Mouse (Mus musculus): ENCODE data around the gene Lpar3. TPM values are rescaled to one million over a fixed set of nuclear protein-coding genes. Genes with fewer than 3 reads are reported as not detected.

Gene Lpar3
- polyA plus RNA-seq, 1 experiment: 12.8 TPM

DNA sequence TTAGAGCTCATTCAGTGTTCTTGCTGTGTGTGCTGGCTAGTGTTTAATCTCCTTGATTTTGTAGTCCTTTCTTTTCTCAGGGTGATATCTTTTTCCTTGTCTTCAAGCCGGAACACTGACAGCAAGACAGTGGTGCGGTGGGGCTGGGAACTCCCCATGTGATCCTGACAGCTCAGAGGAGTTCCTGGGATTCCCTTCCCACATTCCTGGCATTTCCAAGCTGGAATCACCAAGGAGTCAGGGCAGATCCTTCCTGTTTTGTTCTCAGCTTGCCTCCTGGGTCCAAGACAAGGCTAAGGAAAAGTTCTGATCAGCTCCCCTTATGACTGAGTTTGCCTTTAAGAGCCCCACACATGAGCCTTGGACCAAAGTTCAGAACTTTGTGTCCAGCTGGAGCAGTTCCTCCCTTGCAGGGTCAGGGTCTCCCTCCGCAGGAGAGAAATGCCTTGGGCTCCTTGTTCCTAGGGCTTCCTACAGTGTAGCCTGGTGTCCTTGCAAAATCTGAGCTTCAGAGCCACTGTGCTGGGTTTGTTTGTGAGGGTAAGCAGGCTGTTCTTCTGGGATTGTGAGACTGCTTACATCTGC is 33.1 kb downstream of the Lpar3 start:
- no peak overlapping the region for H3K4me3 ChIP-seq (ENCODE audit: low read depth, low read length)
- H3K27ac ChIP-seq (ENCODE audit: insufficient read depth, low read depth, low read length): no peak overlapping the region; the same call in 1 of the 2 replicates
- H3K36me3 ChIP-seq (ENCODE audit: control insufficient read depth, insufficient read depth, low read length): no peaks in the 10 kb centered on the region
- TF ChIP-seq CTCF (IDR thresholded peaks at IDR 0.05; ENCODE audit: extremely low read depth, insufficient read length, insufficient replicate concordance, low read depth, low read length) (no peak), POLR2A (IDR thresholded peaks at IDR 0.05; ENCODE audit: low read depth, low read length) (no peak)
- peaks cover 10% of the 10 kb centered on the region; the same call in 1 of the 2 replicates for H3K4me1 ChIP-seq (ENCODE audit: control insufficient read depth, insufficient read depth, insufficient read length, low read length)
- WGBS: 50% methylated on average over 3 of the region's 3 CpGs
- H3K27me3 ChIP-seq (ENCODE audit: control insufficient read depth, insufficient read depth, low read length): no peaks in the 10 kb centered on the region

DNA sequence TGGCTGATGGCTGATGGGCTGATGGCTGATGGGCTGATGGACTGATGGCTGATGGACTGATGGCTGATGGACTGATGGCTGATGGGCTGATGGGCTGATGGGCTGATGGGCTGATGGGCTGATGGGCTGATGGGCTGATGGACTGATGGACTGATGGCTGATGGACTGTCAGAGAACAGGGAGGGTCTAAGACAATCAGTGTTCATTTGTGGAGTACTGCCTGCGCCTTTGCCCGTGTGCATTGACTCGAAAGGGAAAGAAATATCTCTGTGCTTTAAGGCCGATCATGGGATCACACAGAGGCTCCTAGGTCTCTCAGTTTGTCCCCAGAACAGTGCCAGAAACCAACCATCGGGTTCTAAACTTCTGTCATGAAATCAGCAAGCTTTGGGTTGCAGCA is 34.4 kb downstream of the Lpar3 start:
- Histone ChIP-seq H3K27ac (ENCODE audit: insufficient read depth, low read depth, low read length) (no peak overlapping the region), H3K36me3 (ENCODE audit: control insufficient read depth, insufficient read depth, low read length) (no peaks in the 10 kb centered on the region), H3K4me1 (ENCODE audit: control insufficient read depth, insufficient read depth, insufficient read length, low read length) (peaks cover 6% of the 10 kb centered on the region; the same call in 1 of the 2 replicates), H3K27me3 (ENCODE audit: control insufficient read depth, insufficient read depth, low read length) (no peaks in the 10 kb centered on the region), H3K4me3 (ENCODE audit: low read depth, low read length) (no peak overlapping the region)
- 93% methylated on average over 5 of the region's 5 CpGs for WGBS
- TF ChIP-seq POLR2A (IDR thresholded peaks at IDR 0.05; ENCODE audit: low read depth, low read length) (no peak), CTCF (IDR thresholded peaks at IDR 0.05; ENCODE audit: extremely low read depth, insufficient read length, insufficient replicate concordance, low read depth, low read length) (no peak)

DNA sequence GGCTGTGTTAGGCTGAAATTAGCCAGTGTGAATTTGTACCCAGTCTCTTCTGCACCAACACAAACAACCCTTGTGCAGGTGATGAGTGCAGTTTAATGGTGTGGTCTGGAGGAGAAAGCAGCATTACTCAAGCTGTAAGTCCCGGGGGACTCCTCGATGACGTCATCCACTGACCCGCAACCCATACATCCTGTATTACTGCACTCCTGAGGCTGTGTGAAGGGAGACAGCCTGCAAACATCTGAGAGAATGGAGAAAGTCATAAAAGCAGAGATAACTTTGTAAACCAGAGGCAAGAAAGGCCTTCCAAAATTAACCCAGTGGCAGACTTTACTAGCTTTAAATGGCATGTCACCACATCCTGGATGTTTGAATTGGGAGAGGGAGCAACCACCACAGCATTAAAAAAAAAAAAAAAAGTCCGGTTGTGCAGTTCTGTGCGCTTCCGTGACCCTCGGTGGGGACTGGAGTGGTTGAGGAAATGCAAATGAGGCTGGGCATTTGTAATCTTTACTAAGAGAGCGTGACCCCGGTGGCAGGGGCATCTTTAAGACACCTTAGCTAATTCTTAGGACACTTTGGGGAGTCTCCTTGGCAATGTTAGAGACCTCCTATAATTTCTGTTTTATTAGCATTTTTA is 36.8 kb downstream of the Lpar3 start:
- WGBS: 65% methylated on average over 10 of the region's 10 CpGs
- no peak for TF ChIP-seq POLR2A (IDR thresholded peaks at IDR 0.05; ENCODE audit: low read depth, low read length)
- Histone ChIP-seq H3K27ac (ENCODE audit: insufficient read depth, low read depth, low read length) (no peak overlapping the region), H3K27me3 (ENCODE audit: control insufficient read depth, insufficient read depth, low read length) (no peaks in the 10 kb centered on the region), H3K4me1 (ENCODE audit: control insufficient read depth, insufficient read depth, insufficient read length, low read length) (peaks cover 6% of the 10 kb centered on the region; the same call in 1 of the 2 replicates), H3K36me3 (ENCODE audit: control insufficient read depth, insufficient read depth, low read length) (no peaks in the 10 kb centered on the region), H3K4me3 (ENCODE audit: low read depth, low read length) (no peak overlapping the region)

DNA sequence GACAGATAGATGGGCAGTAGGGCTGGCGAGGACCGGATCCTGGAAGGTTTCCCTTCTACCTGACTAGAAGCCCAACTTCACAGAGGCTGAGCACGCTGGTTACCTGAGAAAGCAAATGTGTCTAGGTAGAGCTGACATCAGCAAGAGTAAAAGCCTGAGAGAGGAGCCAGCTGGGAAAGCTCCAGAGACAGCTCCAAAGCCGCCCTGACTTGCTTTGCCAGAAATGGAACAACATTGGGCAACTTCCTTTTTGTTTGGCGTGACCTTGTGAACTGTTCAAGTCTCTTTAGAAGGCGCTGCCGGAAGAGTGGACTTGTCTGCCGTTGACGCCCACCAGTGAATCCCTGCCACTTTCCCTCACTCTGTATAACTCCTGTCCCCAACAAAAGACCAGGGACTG is 39.4 kb downstream of the Lpar3 start:
- no peak for TF ChIP-seq CTCF (IDR thresholded peaks at IDR 0.05; ENCODE audit: extremely low read depth, insufficient read length, insufficient replicate concordance, low read depth, low read length)
- TF ChIP-seq POLR2A (IDR thresholded peaks at IDR 0.05; ENCODE audit: low read depth, low read length): no peak
- Histone ChIP-seq H3K4me3 (ENCODE audit: low read depth, low read length) (no peak overlapping the region), H3K27ac (ENCODE audit: insufficient read depth, low read depth, low read length) (no peak overlapping the region), H3K36me3 (ENCODE audit: control insufficient read depth, insufficient read depth, low read length) (no peaks in the 10 kb centered on the region), H3K4me1 (ENCODE audit: control insufficient read depth, insufficient read depth, insufficient read length, low read length) (peaks cover 3% of the 10 kb centered on the region; the same call in 1 of the 2 replicates), H3K27me3 (ENCODE audit: control insufficient read depth, insufficient read depth, low read length) (no peaks in the 10 kb centered on the region)
- WGBS: 76% methylated on average over 9 of the region's 9 CpGs

DNA sequence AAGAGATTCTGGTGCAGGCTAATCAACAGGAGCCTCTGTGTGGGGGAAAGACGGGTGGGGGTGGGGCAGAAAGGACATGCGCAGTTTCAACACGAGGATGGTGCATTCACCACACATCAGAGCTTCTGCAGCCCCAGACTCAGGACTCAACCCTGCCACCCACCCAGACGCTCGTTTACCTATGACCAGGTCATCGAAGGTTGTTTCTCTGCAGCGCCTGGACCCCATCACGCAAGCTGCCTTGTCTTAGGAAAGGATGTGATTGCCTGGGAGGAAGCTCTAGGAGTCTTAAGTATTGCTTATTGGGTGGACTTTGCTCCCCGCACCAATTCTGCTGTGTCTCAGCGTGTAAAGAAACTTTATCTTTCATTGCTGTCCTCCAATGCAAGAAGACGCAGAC is 40.1 kb downstream of the Lpar3 start:
- H3K27me3 ChIP-seq (ENCODE audit: control insufficient read depth, insufficient read depth, low read length): no peaks in the 10 kb centered on the region

DNA sequence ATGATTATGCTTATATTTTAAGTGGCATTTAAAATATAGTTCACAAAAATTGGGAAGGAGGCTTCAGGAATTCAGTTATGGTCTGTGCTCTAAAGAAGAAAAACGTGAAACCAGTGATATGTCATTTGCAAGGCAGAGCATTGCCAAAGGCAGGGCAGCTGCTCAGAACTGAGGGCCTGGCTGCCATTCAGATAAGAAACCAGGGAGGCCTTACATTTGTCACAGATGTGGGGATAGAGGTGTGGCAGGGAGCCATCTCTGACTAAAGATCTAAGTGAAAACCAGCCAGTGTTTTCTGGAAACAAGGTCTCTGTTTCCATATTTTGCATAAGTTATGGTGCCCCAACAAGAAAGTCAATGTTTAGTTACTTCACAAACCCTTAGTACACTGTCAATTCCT is 41.8 kb downstream of the Lpar3 start:
- no peak overlapping the region for H3K27ac ChIP-seq (ENCODE audit: insufficient read depth, low read depth, low read length)
- peaks cover 3% of the 10 kb centered on the region; the same call in 1 of the 2 replicates for H3K4me1 ChIP-seq (ENCODE audit: control insufficient read depth, insufficient read depth, insufficient read length, low read length)
- no peaks in the 10 kb centered on the region for H3K27me3 ChIP-seq (ENCODE audit: control insufficient read depth, insufficient read depth, low read length)
- WGBS: 11% methylated on average over 1 of the region's 1 CpGs
- H3K36me3 ChIP-seq (ENCODE audit: control insufficient read depth, insufficient read depth, low read length): no peaks in the 10 kb centered on the region
- no peak overlapping the region for H3K4me3 ChIP-seq (ENCODE audit: low read depth, low read length)
- TF ChIP-seq POLR2A (IDR thresholded peaks at IDR 0.05; ENCODE audit: low read depth, low read length) (no peak), CTCF (IDR thresholded peaks at IDR 0.05; ENCODE audit: extremely low read depth, insufficient read length, insufficient replicate concordance, low read depth, low read length) (no peak)

More for the DNA sequence above, 40.1 kb downstream of the Lpar3 start:
- no peak overlapping the region for H3K27ac ChIP-seq (ENCODE audit: insufficient read depth, low read depth, low read length)
- H3K4me3 ChIP-seq (ENCODE audit: low read depth, low read length): no peak overlapping the region
- no peaks in the 10 kb centered on the region for H3K36me3 ChIP-seq (ENCODE audit: control insufficient read depth, insufficient read depth, low read length)
- TF ChIP-seq CTCF (IDR thresholded peaks at IDR 0.05; ENCODE audit: extremely low read depth, insufficient read length, insufficient replicate concordance, low read depth, low read length): no peak
- no peak for TF ChIP-seq POLR2A (IDR thresholded peaks at IDR 0.05; ENCODE audit: low read depth, low read length)
- H3K4me1 ChIP-seq (ENCODE audit: control insufficient read depth, insufficient read depth, insufficient read length, low read length): peaks cover 3% of the 10 kb centered on the region; the same call in 1 of the 2 replicates
- WGBS: 59% methylated on average over 11 of the region's 11 CpGs

DNA sequence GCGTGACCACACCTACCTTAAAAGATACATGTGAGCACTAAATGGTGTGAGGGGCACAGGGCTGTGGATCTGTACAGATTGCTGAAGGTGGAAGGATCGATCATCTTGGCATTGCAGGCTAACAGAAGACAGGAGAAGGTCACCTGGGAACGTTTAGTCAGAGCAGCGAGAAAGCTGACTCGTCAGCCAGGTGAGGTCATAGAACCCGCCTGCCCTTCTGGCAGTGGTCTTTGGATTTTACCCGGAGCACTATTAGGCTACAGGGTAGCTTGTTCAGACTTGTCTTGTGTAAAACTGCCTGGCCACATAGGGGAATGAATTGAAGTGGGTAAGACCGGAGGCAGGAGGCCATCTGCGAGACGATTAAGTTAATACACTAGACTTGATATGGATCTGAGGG is 43.4 kb downstream of the Lpar3 start:
- 83% methylated on average over 10 of the region's 10 CpGs for WGBS
- H3K27ac ChIP-seq (ENCODE audit: insufficient read depth, low read depth, low read length): no peak overlapping the region

More for the DNA sequence above, 43.4 kb downstream of the Lpar3 start:
- H3K4me1 ChIP-seq (ENCODE audit: control insufficient read depth, insufficient read depth, insufficient read length, low read length): peaks cover 7% of the 10 kb centered on the region; the same call in 1 of the 2 replicates
- H3K36me3 ChIP-seq (ENCODE audit: control insufficient read depth, insufficient read depth, low read length): no peaks in the 10 kb centered on the region
- no peak overlapping the region for H3K4me3 ChIP-seq (ENCODE audit: low read depth, low read length)
- H3K27me3 ChIP-seq (ENCODE audit: control insufficient read depth, insufficient read depth, low read length): no peaks in the 10 kb centered on the region
- TF ChIP-seq CTCF (IDR thresholded peaks at IDR 0.05; ENCODE audit: extremely low read depth, insufficient read length, insufficient replicate concordance, low read depth, low read length): no peak
- no peak for TF ChIP-seq POLR2A (IDR thresholded peaks at IDR 0.05; ENCODE audit: low read depth, low read length)

All from small intestine, adult 2 months (tissue).